Mouse (Mus musculus) midbrain, embryonic 12.5 days (tissue): ENCODE measurements at regions not wholly inside any gene's neighbourhood (a gene's known extent, or its start where the extent isn't known, plus 50 kb on each side); places are given as distances from the start of the nearest gene placed in this dataset.

Experiments used
- ATAC-seq: fragments of 200-750 bp; cut with Nextera tagmentation; 2 replicates; pipeline ENCODE4 v1.8.0; 2017; ENCODE audit warnings: low read depth, moderate TSS enrichment, moderate library complexity; ENCODE audit not compliant: low FRiP score
- H3K27ac ChIP-seq: fragments of 300-500 bp; sonication (generic); replicated peaks from 2 replicates; pipeline ENCODE4 v1.5.1; 2016; ENCODE audit warnings: mild to moderate bottlenecking
- H3K27me3 ChIP-seq: fragments of 300-500 bp; sonication (generic); 2 replicates; pipeline ENCODE4 v1.6.1; 2016; ENCODE audit warnings: mild to moderate bottlenecking
- H3K36me3 ChIP-seq: fragments of 300-500 bp; sonication (generic); 2 replicates; pipeline ENCODE4 v1.6.1; 2016
- H3K4me1 ChIP-seq: fragments of 300-500 bp; sonication (generic); 2 replicates; pipeline ENCODE4 v1.6.1; 2016
- H3K4me2 ChIP-seq: fragments of 300-500 bp; sonication (generic); replicated peaks from 2 replicates; pipeline ENCODE4 v1.6.1; 2016; ENCODE audit warnings: mild to moderate bottlenecking, moderate library complexity
- H3K4me3 ChIP-seq: fragments of 300-500 bp; sonication (generic); 2 replicates; pipeline ENCODE4 v1.5.1; 2016; ENCODE audit warnings: mild to moderate bottlenecking
- H3K9ac ChIP-seq: fragments of 300-500 bp; sonication (generic); replicated peaks from 2 replicates; pipeline ENCODE4 v1.6.1; 2016; ENCODE audit warnings: mild to moderate bottlenecking, moderate library complexity
- H3K9me3 ChIP-seq: fragments of 300-500 bp; sonication (generic); 2 replicates; pipeline ENCODE4 v1.6.1; 2016; ENCODE audit warnings: mild to moderate bottlenecking
- WGBS: fragments of 180-500 bp; shearing (Covaris S2); methylation state at CpG from one replicate; pipeline ENCODE4 v1.1.7; 2016; 5-methylcytosine and 5-hydroxymethylcytosine counted together

DNA sequence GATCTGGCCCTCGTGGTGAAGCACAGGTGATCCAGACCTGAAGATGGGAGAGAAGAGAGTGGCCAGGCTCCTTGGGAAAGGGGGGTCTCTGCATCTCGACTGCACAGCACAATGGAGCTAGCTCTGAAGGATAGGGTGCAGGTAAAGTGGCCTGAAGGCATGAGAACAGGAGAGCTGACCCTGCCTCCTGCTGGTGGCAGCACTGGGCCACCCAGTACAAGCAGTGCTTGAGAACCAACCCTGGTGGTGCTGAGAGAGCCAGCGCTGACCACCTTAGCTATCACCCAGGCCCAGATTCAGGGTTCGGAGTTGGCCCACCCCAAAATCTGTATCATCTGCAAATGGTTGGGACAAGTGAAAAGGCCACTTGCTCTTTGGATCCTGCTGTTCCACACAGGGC, 66.2 kb downstream of the A730009L09Rik start:
- Histone ChIP-seq H3K27me3 (no peaks in the 10 kb centered on the region), H3K9me3 (no peaks in the 10 kb centered on the region), H3K4me3 (no peak overlapping the region), H3K4me1 (no peaks in the 10 kb centered on the region), H3K9ac (no peak overlapping the region), H3K27ac (no peak overlapping the region), H3K4me2 (no peak overlapping the region), H3K36me3 (no peaks in the 10 kb centered on the region)
- 86% methylated on average over 4 of the region's 4 CpGs for WGBS
- ATAC-seq = no peak

GRCm38 (mm10) chr16:84583323-84583722, 68.4 kb downstream of the A730009L09Rik start:
- Histone ChIP-seq H3K4me2 (no peak overlapping the region), H3K36me3 (no peaks in the 10 kb centered on the region), H3K9me3 (no peaks in the 10 kb centered on the region), H3K27ac (no peak overlapping the region), H3K27me3 (no peaks in the 10 kb centered on the region), H3K4me3 (no peak overlapping the region), H3K4me1 (no peaks in the 10 kb centered on the region), H3K9ac (no peak overlapping the region)
- WGBS = 84% methylated on average over 7 of the region's 7 CpGs
- no peak for ATAC-seq

DNA sequence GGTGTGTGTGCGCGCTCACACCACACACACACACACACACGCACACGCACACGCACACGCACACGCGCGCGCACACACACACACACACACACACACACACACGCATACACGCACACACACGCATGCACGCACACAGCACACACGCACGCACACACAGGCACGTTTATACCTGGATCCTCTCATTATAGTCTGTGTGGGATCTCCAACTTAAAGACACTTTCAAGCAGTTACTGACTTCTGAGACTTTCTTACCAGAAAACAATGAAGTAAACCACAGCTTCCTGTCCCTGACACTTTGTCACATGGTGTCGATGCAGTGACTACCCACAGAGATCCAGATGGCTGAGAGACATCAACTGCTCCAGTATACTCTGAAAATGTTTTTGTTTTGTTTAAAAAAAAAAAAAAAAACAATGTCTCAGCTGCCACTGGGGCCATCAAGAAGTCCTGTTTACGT, 68.9 kb downstream of the A730009L09Rik start:
- H3K27ac ChIP-seq = no peak overlapping the region
- 91% methylated on average over 19 of the region's 19 CpGs for whole genome bisulfite sequencing
- H3K27me3 ChIP-seq = no peaks in the 10 kb centered on the region
- no peaks in the 10 kb centered on the region for H3K36me3 ChIP-seq
- no peak for ATAC-seq
- H3K9me3 ChIP-seq = no peaks in the 10 kb centered on the region
- no peaks in the 10 kb centered on the region for H3K4me1 ChIP-seq
- no peak overlapping the region for H3K4me3 ChIP-seq
- H3K9ac ChIP-seq = no peak overlapping the region
- H3K4me2 ChIP-seq = no peak overlapping the region

DNA sequence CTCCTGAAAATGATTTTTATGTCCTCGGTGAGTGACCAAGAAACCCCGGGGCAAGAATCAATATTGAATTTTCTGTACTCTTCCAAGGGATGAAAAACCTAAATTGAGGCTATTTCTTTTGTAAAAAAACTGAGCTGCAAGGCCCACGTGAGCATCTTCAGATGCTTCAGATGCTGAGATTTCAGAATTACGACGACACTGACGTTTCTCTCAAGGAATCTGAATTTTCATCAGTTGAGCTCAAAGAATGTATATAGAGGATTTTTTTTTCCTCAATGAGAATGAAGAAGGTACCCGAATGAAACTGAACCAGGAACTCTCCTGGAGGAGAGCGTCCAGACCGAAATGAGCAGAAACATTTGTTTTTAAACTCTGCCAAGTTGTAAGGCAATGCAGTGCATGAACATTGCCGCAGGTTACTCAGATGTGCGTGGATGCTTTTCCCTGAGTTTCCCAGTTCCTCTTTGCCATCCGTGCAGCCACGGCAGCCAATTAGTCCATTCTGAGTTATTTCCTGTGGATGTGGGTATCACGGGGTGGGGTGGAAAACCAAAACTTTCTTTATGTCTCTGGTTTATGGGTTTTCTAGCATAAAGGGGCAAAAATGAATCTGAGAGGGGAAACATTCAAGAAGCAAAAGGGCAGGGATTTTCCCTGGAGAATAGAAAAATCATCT, 69.9 kb downstream of the A730009L09Rik start:
- no peaks in the 10 kb centered on the region for H3K4me1 ChIP-seq
- WGBS = 85% methylated on average over 14 of the region's 14 CpGs
- H3K36me3 ChIP-seq = no peaks in the 10 kb centered on the region
- H3K4me3 ChIP-seq = no peak overlapping the region
- H3K9ac ChIP-seq = no peak overlapping the region
- H3K9me3 ChIP-seq = no peaks in the 10 kb centered on the region
- H3K27me3 ChIP-seq = no peaks in the 10 kb centered on the region
- ATAC-seq = no peak
- H3K4me2 ChIP-seq = no peak overlapping the region
- no peak overlapping the region for H3K27ac ChIP-seq

DNA sequence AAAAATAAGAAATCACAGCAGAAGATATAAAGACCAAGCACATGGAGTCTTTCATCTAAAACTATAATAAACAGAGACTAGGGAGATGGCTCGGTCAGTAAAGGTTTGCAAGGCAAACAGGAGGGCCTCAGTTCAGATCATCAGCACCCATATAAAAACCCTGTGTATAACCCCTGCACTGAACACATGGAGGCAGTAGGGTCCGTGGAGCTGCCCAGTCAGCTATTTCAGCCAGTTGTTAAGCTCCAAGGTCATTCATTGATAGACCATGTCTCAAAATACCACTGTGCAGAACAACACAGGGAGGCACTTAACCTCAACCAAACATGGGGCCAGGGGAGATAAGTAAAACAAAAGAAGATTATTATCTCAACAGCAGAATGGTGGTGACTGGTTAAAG, 78.1 kb downstream of the A730009L09Rik start:
- no peaks in the 10 kb centered on the region for H3K27me3 ChIP-seq
- no peak for ATAC-seq
- H3K27ac ChIP-seq = no peak overlapping the region
- H3K36me3 ChIP-seq = no peaks in the 10 kb centered on the region
- WGBS = 74% methylated on average over 2 of the region's 2 CpGs
- no peak overlapping the region for H3K4me3 ChIP-seq
- no peak overlapping the region for H3K9ac ChIP-seq
- H3K9me3 ChIP-seq = no peaks in the 10 kb centered on the region
- no peak overlapping the region for H3K4me2 ChIP-seq
- H3K4me1 ChIP-seq = no peaks in the 10 kb centered on the region

GRCm38 (mm10) chr16:84602969-84603368, 88.0 kb downstream of the A730009L09Rik start:
- H3K27ac ChIP-seq = no peak overlapping the region
- H3K4me2 ChIP-seq = no peak overlapping the region
- H3K9me3 ChIP-seq = no peaks in the 10 kb centered on the region
- no peak overlapping the region for H3K4me3 ChIP-seq
- no peaks in the 10 kb centered on the region for H3K4me1 ChIP-seq
- H3K27me3 ChIP-seq = no peaks in the 10 kb centered on the region
- ATAC-seq = no peak
- H3K36me3 ChIP-seq = no peaks in the 10 kb centered on the region
- 96% methylated on average over 8 of the region's 8 CpGs for WGBS
- H3K9ac ChIP-seq = no peak overlapping the region

DNA sequence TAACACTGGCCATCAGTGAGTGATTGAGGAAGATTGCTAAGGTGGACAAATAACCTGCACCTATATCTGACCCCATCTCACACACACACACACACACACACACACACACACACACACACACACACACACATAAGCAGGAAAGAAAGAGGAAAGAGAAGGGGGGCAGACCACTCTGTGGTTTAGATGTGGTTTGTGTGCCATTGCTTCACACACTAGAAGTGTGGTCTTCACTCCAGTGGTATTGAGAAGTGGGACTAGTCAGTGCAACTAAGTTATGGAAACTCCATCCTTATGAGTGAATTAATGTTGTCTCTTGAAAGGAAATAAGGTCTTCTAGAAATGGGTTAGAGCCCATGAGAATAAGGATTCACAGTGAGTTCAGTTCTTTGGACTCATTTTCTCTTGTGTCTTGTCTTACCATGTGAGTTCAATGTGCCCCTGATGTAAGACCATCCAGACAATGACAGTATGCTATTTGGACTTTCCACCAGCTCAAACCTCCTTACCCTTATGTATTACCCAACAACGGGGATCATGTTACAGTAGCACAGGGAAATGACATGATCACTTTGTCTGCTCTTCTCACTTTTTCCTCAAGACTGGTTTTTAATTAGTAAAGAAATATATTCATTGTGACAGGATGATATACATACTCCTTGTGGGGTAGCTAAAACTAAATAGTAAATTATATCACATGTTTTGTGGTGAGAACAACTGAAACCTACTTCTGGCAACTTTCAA, 88.7 kb downstream of the A730009L09Rik start:
- Histone ChIP-seq H3K36me3 (no peaks in the 10 kb centered on the region), H3K27me3 (no peaks in the 10 kb centered on the region), H3K4me1 (no peaks in the 10 kb centered on the region), H3K9me3 (no peaks in the 10 kb centered on the region), H3K4me3 (no peak overlapping the region), H3K27ac (no peak overlapping the region), H3K9ac (no peak overlapping the region), H3K4me2 (no peak overlapping the region)
- WGBS = 97% methylated on average over 1 of the region's 1 CpGs
- no peak for ATAC-seq

DNA sequence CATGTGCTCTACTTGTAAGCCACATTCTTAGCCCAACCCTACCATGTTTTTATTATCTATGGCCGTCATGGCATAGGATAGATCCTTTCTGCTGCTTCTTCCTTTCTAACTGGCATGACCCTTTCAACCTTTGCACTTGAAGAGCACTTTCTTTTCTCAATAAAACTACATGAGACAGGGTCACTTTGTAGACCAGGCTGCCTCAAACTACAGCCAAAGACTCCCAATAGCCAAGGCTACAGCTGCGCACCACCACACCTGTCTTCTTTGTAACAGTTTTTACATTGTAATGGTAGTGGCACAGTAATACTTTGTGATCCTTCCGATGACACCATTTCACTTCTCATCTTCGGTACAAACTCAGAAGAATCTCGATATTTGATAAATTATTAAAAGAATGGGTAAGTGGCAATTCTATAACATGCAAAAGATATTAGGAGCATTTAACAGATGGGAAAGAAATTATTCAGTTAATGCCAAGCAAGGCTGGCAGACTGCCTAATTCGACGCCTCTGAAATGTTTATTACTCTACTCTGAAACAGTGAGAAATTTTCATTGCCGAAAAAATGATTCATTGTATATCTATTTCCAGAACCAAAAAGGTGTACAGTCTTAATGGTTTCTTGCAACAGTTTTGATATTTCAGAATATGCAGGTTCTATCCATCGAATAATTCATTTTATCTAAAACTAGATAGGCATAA, 89.5 kb downstream of the A730009L09Rik start:
- Histone ChIP-seq H3K9me3 (no peaks in the 10 kb centered on the region), H3K27ac (no peak overlapping the region), H3K4me2 (no peak overlapping the region), H3K4me3 (no peak overlapping the region), H3K27me3 (no peaks in the 10 kb centered on the region), H3K4me1 (no peaks in the 10 kb centered on the region), H3K36me3 (no peaks in the 10 kb centered on the region), H3K9ac (no peak overlapping the region)
- 93% methylated on average over 9 of the region's 9 CpGs for WGBS
- no peak for ATAC-seq

DNA sequence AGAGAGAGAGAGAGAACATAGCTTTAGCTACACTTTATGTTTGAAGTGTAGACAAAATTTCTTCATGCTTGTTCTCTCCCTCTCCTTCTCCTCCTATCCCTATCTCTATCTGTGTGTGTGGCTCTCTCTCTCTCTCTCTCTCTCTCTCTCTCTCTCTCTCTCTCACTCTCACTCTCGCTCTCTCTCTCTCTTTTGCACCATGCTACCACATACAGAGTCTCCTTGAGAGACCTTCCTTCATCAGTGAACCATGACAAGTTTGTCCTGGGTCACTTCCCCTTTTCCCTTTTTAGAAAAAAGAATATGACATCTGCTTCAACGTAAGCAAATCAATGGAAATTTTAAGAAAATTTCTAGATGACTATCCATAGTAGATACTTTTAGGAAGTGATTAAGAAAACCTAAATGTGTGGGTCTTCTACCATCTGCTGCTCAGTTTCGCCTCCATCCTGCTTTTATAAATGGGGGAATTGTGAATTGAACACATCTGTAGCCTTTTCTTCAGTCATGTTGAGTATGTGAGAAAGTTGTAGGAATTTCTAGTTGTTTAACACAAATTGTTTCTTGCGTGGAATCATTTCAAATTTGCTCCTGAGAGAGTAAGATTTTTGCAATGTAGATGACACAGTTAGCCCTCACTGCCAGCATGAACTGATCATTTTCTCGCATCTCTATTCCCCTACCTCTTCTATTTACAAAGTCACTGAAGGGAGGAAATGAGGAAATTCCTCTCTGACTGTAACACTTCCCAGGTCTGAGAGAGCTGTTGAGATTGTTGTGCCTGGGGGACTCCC, 91.3 kb downstream of the A730009L09Rik start:
- Histone ChIP-seq H3K4me2 (no peak overlapping the region), H3K4me3 (no peak overlapping the region), H3K4me1 (no peaks in the 10 kb centered on the region), H3K36me3 (no peaks in the 10 kb centered on the region), H3K9me3 (no peaks in the 10 kb centered on the region), H3K27me3 (no peaks in the 10 kb centered on the region), H3K9ac (no peak overlapping the region), H3K27ac (no peak overlapping the region)
- WGBS = 80% methylated on average over 5 of the region's 5 CpGs
- ATAC-seq = no peak

- no peak overlapping the region for H3K4me3 ChIP-seq
- no peaks in the 10 kb centered on the region for H3K9me3 ChIP-seq
- H3K9ac ChIP-seq = no peak overlapping the region
- H3K4me1 ChIP-seq = no peaks in the 10 kb centered on the region
- H3K27me3 ChIP-seq = no peaks in the 10 kb centered on the region
- no peak overlapping the region for H3K27ac ChIP-seq
- WGBS = 74% methylated on average over 2 of the region's 2 CpGs
- no peaks in the 10 kb centered on the region for H3K36me3 ChIP-seq
- no peak for ATAC-seq
- no peak overlapping the region for H3K4me2 ChIP-seq
These were observed 91.8 kb downstream of the A730009L09Rik start for GRCm38 (mm10) chr16:84606804-84607095.

DNA sequence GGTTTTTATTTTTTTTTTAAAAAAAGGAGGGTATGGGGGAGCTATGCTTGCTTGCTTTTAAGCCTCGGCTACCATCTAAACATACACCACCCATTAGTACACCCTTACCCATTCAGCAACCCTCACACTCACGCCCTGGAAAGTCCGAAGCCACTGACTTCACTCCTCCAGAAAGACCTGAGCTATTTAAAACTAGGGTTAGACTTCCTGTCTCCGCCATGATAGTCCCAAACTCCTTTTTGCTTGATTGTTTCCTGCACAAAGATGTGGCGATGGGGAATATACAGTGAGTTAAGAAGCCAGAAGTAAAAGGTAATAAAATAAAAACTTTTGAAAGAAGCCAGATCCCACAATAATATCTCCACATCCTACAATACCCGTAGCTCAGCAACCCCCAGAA, 92.6 kb downstream of the A730009L09Rik start:
- no peak overlapping the region for H3K9ac ChIP-seq
- 89% methylated on average over 6 of the region's 6 CpGs for WGBS
- no peaks in the 10 kb centered on the region for H3K4me1 ChIP-seq
- no peaks in the 10 kb centered on the region for H3K9me3 ChIP-seq
- no peak overlapping the region for H3K4me3 ChIP-seq
- no peak for ATAC-seq
- no peak overlapping the region for H3K4me2 ChIP-seq
- H3K27me3 ChIP-seq = no peaks in the 10 kb centered on the region
- H3K27ac ChIP-seq = no peak overlapping the region
- no peaks in the 10 kb centered on the region for H3K36me3 ChIP-seq

- Histone ChIP-seq H3K36me3 (no peaks in the 10 kb centered on the region), H3K4me3 (no peak overlapping the region), H3K9me3 (no peaks in the 10 kb centered on the region), H3K27me3 (no peaks in the 10 kb centered on the region), H3K4me2 (no peak overlapping the region), H3K9ac (no peak overlapping the region), H3K27ac (no peak overlapping the region), H3K4me1 (no peaks in the 10 kb centered on the region)
- ATAC-seq = no peak
- WGBS = 89% methylated on average over 7 of the region's 7 CpGs
These were observed 100.8 kb downstream of the A730009L09Rik start for GRCm38 (mm10) chr16:84615683-84616082.
